Mouse (Mus musculus) central nervous system, embryonic 11.5 days (tissue): ENCODE measurements around the gene Gm21209. TPM values are rescaled to one million over a fixed set of nuclear protein-coding genes. Genes with fewer than 3 reads are reported as not detected.

Source experiments
- polyA plus RNA-seq: library from polyadenylated mRNA; depleted of rRNA; stranded (reverse); fragments of >200 nt; gene quantifications from 2 replicates; pipeline ENCODE4 v1.2.3, GENCODE M21; 2012; rRNA removed

Gene Gm21209
- not detected in 2 replicates for polyA plus RNA-seq

DNA sequence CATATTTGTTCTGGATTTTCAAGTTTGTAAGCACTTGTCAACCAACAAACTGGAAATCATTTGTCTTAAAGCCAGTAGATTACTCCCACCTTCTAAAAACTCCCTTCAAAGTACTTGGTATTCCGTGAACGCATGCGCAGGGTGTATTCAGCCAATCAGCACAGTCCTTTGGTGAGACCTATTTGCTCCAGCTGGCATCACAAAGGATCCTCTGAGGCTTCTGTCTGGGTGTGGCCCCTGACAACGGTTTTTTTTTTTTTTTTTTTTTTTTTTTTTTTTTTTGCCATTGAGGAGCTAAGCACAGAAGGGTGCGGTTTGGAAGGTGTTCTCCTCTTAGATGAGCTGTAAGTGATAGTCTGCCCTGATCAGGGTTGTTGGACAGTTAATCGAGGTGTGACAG is at the start of gene Gm21209:
Gm21209 (plus strand) TSS at position 301 of the 400 bp plus-strand sequence.

